Mouse (Mus musculus) lung, postnatal 0 days (tissue): ENCODE results near the gene Axin1. TPM values are rescaled to one million over a fixed set of nuclear protein-coding genes. Genes with fewer than 3 reads are reported as not detected.
"Not testable (repeated sequence)": the region's sequence is repeated elsewhere in the genome, so short reads cannot be mapped to it uniquely, and the experiment has no call there.

ENCODE experiments used
- ATAC-seq: fragments of 200-750 bp; cut with Nextera tagmentation; 2 replicates; pipeline ENCODE4 v1.8.0; 2017; ENCODE audit warnings: moderate library complexity
- DNase-seq: peaks from one replicate; pipeline ENCODE4 v3.0.0-alpha.2; 2016; ENCODE audit warnings: low spot score
- H3K27ac ChIP-seq: fragments of 300-500 bp; sonication (generic); 2 replicates; pipeline ENCODE4 v1.5.1; 2014; ENCODE audit warnings: antibody characterized with exemption, mild to moderate bottlenecking, low read length, mixed read lengths
- H3K27me3 ChIP-seq: fragments of 300-500 bp; sonication (generic); replicated peaks from 2 replicates; pipeline ENCODE4 v1.6.1; 2014; ENCODE audit warnings: low read length, mixed read lengths; ENCODE audit not compliant: insufficient read depth
- H3K36me3 ChIP-seq: fragments of 300-500 bp; sonication (generic); 2 replicates; pipeline ENCODE4 v1.6.1; 2014; ENCODE audit warnings: low read length, mixed read lengths; ENCODE audit not compliant: insufficient read depth
- H3K4me1 ChIP-seq: fragments of 300-500 bp; sonication (generic); 2 replicates; pipeline ENCODE4 v1.6.1; 2014; ENCODE audit warnings: antibody characterized with exemption, low read depth, low read length, mixed read lengths; ENCODE audit not compliant: insufficient read depth
- H3K4me2 ChIP-seq: fragments of 300-500 bp; sonication (generic); replicated peaks from 2 replicates; pipeline ENCODE4 v1.6.1; 2014; ENCODE audit warnings: low read depth, mild to moderate bottlenecking, low read length, moderate library complexity, mixed read lengths
- H3K4me3 ChIP-seq: fragments of 300-500 bp; sonication (generic); 2 replicates; pipeline ENCODE4 v1.5.1; 2014; ENCODE audit warnings: low read depth, low read length
- H3K9ac ChIP-seq: fragments of 300-500 bp; sonication (generic); replicated peaks from 2 replicates; pipeline ENCODE4 v1.6.1; 2014; ENCODE audit warnings: low read depth, mild to moderate bottlenecking
- H3K9me3 ChIP-seq: fragments of 300-500 bp; sonication (generic); 2 replicates; pipeline ENCODE4 v1.6.1; 2016; ENCODE audit warnings: low read length, mixed read lengths
- CTCF ChIP-seq: IDR thresholded peaks from 2 replicates; pipeline ENCODE4 v1.5.1; 2016; ENCODE audit warnings: antibody characterized with exemption, mild to moderate bottlenecking
- EP300 ChIP-seq: IDR thresholded peaks from 2 replicates; pipeline ENCODE4 v1.6.1; 2016; ENCODE audit warnings: antibody characterized with exemption, mild to moderate bottlenecking, control low read depth
- WGBS: fragments of 180-500 bp; shearing (Covaris S2); extraction: QIAGEN DNeasy Blood & Tissue Kit; methylation state at CpG from one replicate; pipeline ENCODE4 v1.1.7; 2014; 5-methylcytosine and 5-hydroxymethylcytosine counted together
- polyA plus RNA-seq: library from polyadenylated mRNA; unstranded; fragments of >200 nt; fragmentation: Nextera tagmentation; extraction: Ambion mirVana; gene quantifications from 2 replicates; pipeline ENCODE4 v1.2.1, GENCODE M21; 2015

Axin1 gene
- polyA plus RNA-seq, 1 experiment from 2014 or later: 10.2 TPM

DNA sequence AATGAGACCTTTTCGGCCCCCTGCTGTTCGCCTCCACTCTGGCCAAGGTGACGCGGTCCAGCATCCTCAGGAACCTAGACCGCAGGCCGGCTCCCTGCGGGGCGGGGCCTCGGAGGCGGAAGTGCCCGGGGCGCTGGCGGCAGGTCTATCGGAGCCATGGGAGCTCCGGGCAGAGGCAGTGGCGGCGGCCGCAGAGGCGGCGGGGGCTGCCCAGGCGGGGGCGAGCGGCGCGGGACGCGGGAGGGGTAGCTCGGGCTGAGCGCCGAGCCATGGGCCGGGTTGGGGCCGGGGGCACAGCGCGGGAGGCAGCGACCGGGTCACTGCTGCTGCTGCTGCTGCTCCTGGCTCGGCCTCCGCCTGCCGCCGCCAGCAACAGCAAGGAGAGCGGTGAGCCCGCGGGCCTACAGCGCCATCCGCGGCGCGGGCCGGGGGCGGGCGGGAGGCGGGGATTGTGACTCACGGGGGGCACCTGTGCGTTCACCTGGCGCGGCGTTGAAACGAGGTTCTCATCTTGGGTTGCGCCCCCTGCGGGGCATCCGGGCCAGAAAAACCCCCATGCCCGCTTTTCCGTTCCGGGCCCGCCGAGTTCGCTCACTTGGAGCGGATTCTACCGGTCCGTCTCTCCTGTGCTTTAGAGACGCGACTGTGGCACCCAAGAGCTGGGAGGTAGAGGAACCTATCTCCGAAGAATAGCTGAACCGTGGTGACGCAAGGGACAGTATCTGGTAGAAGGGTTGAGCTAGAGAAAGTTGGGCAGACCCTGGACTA, 25.1 kb upstream of the Axin1 start, which contains the start of gene Tmem8:
TSS of gene Tmem8 (plus strand) at position 119 of the 768 bp plus-strand sequence.
- H3K36me3 ChIP-seq: no peaks in the 10 kb centered on the region
- WGBS: under 1% methylated on average over 37 of the region's 75 CpGs
- H3K27ac ChIP-seq: peak within 1 kb of the TSS; percentile 62; the same call in 1 of the 2 replicates
- H3K27me3 ChIP-seq: peaks cover 29% of the 10 kb centered on the region
- DNase-seq (peak; percentile 67), ATAC-seq (peak; percentile 81)
- H3K9me3 ChIP-seq: no peaks in the 10 kb centered on the region
- H3K4me2 ChIP-seq: peak within 1 kb of the TSS; percentile 93
- no peaks in the 10 kb centered on the region for H3K4me1 ChIP-seq
- peak within 1 kb of the TSS; percentile 41 for H3K9ac ChIP-seq
- H3K4me3 ChIP-seq: peak within 1 kb of the TSS; percentile 62
- TF ChIP-seq CTCF: peak; percentile 42
- TF ChIP-seq EP300: no peak

DNA sequence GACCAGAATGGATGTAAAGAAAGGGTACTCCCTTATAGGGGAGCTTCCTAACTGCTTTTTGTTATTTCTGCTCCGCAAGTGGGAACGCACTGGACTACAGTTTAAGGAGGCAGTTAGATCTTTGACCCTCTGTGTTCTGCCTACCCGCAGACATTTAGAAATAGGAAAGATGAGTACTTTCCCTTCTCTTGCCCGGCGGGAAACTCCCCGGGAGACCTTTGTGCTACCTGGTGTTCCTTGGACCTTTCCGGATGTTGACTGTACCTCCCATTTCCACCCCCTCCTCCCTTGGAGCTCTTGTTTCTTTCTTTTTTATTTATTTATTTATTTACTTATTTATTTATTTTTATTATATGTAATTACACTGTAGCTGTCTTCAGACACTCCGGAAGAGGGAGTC, 24.4 kb upstream of the Axin1 start:
- no peak for ATAC-seq
- Histone ChIP-seq H3K9ac (0 out of 2 replicates have a peak overlapping the region, but pooled peaks have one; percentile 5), H3K4me1 (no peaks in the 10 kb centered on the region), H3K9me3 (no peaks in the 10 kb centered on the region), H3K27ac (no peak overlapping the region), H3K27me3 (peaks cover 29% of the 10 kb centered on the region), H3K36me3 (no peaks in the 10 kb centered on the region), H3K4me2 (peak overlapping the region; percentile 93), H3K4me3 (peak overlapping the region; percentile 62)
- DNase-seq: no peak
- WGBS: 16% methylated on average over 8 of the region's 8 CpGs
- TF ChIP-seq CTCF: no peak
- no peak for TF ChIP-seq EP300

GRCm38 (mm10) chr17:26114461-26114860, 24.0 kb upstream of the Axin1 start:
- not testable (repeated sequence) for ATAC-seq, H3K9ac ChIP-seq, DNase-seq, H3K4me2 ChIP-seq, H3K4me1 ChIP-seq, H3K9me3 ChIP-seq, H3K4me3 ChIP-seq, H3K27ac ChIP-seq, H3K36me3 ChIP-seq
- WGBS: 61% methylated on average over 7 of the region's 7 CpGs
- H3K27me3 ChIP-seq: peaks cover 29% of the 10 kb centered on the region
- TF ChIP-seq CTCF: 0 out of 2 replicates have a peak, but pooled peaks have one; percentile 2

DNA sequence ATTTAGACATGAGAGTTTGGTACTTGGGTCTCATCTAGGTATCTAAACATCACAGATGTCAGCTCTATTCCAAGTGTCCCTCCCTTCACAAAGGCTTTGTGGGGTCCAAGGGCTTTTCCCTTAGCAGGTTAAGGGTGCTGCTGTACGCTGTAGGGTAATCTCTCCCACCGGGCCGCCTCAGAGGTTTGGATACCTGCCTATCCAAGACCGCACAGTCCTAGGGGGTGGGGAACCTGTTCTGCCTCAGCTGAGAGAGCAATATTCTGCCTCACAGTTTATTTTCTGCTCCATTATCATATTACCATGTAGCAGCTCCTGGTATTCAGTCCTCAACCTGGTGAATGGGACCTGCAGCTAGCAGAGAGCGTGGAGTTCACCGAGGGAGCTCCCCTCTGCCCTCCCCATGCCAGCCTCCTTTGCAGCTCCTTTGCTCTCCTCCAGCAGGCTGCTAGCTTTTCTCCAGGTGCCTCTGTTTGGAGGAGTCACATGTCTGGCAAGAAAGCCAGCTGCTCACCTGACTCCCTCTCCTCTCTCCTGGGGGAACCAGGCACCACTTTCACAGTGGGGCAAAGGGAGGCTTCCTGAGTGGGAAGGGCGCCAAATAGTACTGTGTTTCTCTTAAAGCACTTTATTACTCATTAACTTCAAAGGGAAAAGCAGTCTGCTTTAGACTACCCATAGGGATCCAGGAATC, 23.1 kb upstream of the Axin1 start:
- peaks cover 29% of the 10 kb centered on the region for H3K27me3 ChIP-seq
- WGBS: 49% methylated on average over 7 of the region's 7 CpGs
- TF ChIP-seq EP300 (no peak), CTCF (no peak)
- no peaks in the 10 kb centered on the region for H3K9me3 ChIP-seq
- H3K36me3 ChIP-seq: no peaks in the 10 kb centered on the region
- H3K4me1 ChIP-seq: no peaks in the 10 kb centered on the region
- no peak overlapping the region for H3K4me2 ChIP-seq
- DNase-seq (peak; percentile 75), ATAC-seq (peak; percentile 54)
- H3K9ac ChIP-seq: no peak overlapping the region
- no peak overlapping the region for H3K27ac ChIP-seq
- no peak overlapping the region for H3K4me3 ChIP-seq

DNA sequence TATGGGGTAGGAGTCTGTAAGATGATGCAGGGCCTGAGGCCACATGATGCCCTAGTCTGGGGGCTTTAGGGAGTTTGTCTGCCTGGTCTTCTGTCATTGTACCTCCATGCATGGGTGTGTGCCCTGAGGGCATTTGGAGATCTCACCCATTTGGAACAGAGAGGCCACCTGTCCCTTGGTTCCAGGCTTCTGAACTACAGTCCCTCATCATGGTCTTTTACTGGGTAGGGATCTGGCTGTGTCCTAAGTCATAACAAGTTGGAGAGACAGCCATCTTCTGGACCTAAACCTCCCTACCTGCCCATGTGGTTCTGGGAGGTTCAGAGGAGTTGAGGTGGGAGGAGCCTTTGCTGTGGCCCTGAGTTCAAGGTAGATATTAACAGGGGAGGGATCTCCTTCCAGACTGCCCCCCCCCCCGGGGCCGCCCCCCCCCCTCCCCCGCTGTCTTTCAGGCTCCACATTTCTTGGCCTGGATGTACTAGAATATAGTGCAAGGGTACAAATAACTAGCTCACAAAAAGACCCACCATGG, 22.5 kb upstream of the Axin1 start:
- Histone ChIP-seq H3K4me2 (no peak overlapping the region), H3K9me3 (no peaks in the 10 kb centered on the region), H3K27me3 (peaks cover 29% of the 10 kb centered on the region), H3K4me3 (no peak overlapping the region), H3K9ac (no peak overlapping the region), H3K4me1 (no peaks in the 10 kb centered on the region), H3K36me3 (no peaks in the 10 kb centered on the region), H3K27ac (peak overlapping the region; percentile 2; the same call in 1 of the 2 replicates)
- no peak for ATAC-seq
- DNase-seq: no peak
- 51% methylated on average over 3 of the region's 3 CpGs for WGBS
- TF ChIP-seq EP300: no peak
- TF ChIP-seq CTCF: no peak

DNA sequence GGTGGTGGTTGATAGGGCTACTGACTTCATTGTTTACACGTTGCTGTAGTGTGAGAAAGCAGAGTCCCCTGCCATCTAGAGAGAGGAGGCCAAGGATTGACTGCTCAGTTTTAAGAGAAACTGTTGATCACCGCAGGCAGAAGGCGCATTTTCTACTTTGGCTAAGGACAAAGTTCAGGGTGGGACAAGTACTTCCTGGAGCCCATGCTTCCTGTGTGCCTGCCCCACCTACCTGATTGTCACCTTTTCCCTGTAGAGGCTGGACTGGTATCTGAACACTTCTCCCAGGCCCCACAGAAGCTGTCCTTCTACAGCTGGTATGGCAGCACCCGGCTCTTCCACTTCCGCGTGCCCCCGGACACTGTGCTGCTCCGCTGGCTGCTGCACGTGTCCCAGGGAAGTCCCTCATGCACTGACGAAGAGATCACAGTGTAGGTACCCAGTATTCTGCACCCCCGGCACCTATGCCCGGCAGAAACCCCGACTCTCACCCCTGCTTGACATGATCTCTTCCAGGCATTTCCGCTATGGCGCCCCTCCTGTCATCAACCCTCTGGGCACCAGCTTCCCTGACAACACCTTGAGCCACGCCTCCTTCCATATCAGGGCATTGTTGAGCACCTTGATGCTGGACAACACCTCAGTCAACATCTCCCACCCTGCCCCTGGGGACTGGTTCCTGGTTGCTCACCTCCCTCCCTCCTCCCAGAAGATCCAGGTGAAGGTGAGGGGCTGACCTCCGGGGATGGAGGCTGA, 21.8 kb upstream of the Axin1 start:
- peaks cover 24% of the 10 kb centered on the region for H3K27me3 ChIP-seq
- H3K4me1 ChIP-seq: no peaks in the 10 kb centered on the region
- no peaks in the 10 kb centered on the region for H3K36me3 ChIP-seq
- no peak overlapping the region for H3K9ac ChIP-seq
- no peak overlapping the region for H3K4me2 ChIP-seq
- no peak overlapping the region for H3K27ac ChIP-seq
- ATAC-seq (no peak), DNase-seq (peak; percentile 31)
- no peaks in the 10 kb centered on the region for H3K9me3 ChIP-seq
- no peak overlapping the region for H3K4me3 ChIP-seq
- TF ChIP-seq EP300 (no peak), CTCF (no peak)
- WGBS: 74% methylated on average over 17 of the region's 17 CpGs
